Mouse (Mus musculus): Measurements from ENCODE around the gene Tpd52l1.
"Not testable (repeated sequence)": the region's sequence is repeated elsewhere in the genome, so short reads cannot be mapped to it uniquely, and the experiment has no call there.

Tpd52l1 gene

GRCm38 (mm10) chr10:31445291-31446124 lies at the start of gene Tpd52l1:
Gene Tpd52l1 (minus strand): TSS chr10:31445958.
- peak; percentile 97 for DNase-seq (ENCODE audit: low read depth, low spot score)

GRCm38 (mm10) chr10:31494296-31494695 lies 48.5 kb upstream of the Tpd52l1 start:
- no peak for DNase-seq (ENCODE audit: low read depth, low spot score)

DNA sequence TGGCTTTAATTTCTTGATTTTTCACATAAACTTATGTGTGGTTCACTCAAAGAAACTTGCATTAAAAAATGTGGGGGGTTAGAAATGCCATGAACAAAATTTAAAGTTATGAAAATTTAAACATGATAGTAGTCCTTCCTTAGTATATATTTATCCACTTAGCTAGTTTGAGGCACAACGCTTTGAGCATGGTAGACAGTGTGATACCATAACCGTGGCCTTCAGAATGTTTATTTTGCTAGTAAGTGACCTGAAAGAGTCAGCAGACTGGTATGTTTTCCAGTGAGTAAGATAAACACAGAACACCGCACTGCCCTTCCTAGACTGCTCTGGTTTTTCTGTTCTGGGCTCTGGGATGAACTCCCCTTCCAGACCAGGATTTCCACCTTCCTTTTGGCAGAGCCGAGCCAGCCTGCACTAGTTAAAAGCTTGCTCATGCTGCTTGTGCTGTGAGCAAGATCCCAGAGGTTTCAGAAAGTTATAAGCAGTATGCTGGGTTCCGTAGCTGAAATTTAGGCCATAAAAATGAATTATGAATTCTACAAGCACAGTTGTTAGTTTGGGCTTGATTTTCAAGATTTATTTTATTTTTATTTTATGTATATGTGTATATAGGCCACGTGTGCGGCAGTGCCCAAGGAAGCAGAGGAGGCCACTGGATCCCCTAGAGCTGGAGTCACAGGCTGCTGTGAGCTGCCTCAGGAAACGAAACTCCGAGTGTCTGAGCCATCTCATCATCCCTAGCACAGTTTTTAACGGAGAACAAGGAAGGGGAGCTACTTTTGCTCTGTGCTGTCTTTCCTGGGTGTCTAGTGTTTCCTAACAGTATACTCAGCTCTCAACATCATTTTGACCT lies 21.5 kb upstream of the Tpd52l1 start:
- no peak for DNase-seq (ENCODE audit: low read depth, low spot score)

GRCm38 (mm10) chr10:31465840-31466541 lies 20.2 kb upstream of the Tpd52l1 start:
- no peak for DNase-seq (ENCODE audit: low read depth, low spot score)

DNA sequence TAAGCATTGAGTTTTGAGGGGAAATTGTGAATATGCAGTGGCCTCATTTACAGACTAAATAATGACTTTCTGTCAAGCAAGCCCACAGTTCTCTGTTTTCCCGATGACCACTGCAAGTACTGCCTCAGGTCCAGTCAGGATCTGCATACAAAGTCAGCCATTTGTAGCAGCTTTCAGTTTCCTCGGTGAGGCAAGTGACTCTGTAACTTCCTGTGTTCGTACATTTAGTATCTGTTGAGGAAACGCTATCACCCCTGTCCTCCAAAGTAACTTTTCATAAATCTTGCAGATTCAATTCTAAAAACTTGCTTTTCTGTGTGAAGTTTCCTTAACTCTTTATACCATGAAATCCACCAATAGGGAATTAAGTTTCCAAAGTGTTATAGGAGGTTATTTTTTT lies 19.7 kb upstream of the Tpd52l1 start:
- DNase-seq (ENCODE audit: low read depth, low spot score) = no peak

DNA sequence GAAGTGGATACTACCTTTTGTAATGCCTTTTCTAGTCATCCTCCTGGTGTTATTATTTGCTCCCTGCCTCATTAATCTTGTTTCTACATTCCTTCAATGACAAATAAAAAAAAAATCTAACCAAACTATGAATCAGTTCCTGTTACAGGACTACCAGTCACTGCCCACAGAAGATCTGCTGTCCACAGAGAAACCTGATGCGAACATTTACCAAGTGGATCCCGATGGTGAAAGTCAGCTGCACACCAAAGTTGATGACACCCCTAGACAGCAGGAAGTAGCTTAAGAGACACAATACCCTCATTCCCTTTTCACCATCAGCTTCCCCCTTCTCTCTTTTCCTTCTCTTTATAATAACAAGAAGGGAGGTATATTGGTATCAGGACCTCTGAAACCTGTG lies 17.3 kb upstream of the Tpd52l1 start:
- DNase-seq (ENCODE audit: low read depth, low spot score) = no peak

DNA sequence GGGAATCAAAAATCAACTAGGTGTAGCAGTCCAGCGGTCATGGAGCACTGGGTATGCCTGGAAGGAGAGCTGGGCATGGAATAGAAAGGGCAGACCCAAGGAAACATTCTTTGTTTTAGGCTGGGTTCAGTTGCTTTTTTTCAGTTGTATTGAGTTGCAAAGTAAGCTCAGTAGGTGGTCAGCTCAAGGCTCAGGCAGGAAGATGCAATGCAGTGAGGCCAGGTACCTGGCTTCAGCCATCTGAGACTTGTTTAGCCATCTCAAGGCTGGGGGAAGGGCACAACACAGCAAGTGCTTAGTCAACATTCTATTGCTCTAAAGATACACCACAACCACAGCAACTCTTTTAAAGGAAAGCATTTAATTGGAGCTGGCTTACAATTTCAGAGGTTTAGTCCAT lies 11.0 kb upstream of the Tpd52l1 start:
- DNase-seq (ENCODE audit: low read depth, low spot score) = peak; percentile 88

DNA sequence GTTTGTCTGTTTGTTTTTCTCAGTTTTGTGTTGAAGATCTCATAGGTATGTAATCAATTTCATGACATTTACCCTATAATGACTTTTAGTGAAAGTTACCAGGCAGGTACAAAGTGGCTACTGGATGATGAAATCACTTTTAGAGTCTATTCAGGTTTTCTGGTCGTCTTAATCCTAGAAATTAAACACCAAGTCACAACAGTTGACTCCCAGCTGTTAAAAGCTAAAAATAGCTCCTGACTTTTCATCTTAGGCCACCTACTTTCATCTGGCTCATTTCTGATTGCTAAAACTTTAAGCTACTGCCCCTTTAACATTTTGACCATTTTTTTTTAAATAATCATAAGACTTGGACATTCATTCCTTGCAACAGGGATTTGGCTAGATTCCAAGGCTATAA lies 1.3 kb upstream of the Tpd52l1 start:
- no peak for DNase-seq (ENCODE audit: low read depth, low spot score)

DNA sequence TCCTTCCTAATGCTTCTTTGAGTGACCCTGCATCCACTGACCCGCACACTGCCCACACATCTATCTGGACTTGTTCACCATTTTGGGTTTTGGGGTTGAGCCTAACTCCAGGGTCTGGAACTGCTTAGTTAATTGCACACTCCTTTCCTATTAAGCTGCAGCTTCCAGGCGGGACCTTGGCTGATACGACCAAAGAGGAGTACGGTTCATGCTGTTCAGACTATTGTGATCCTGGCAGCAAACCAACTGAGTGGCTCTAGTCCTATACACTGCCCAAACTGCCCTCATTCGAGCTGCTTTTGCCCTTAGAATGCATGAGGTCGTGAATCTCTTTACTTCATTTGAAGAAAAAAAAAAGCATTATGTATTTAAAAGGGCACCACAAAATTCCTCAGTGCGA lies 1.6 kb downstream of the Tpd52l1 start:
- DNase-seq (ENCODE audit: low read depth, low spot score) = no peak

DNA sequence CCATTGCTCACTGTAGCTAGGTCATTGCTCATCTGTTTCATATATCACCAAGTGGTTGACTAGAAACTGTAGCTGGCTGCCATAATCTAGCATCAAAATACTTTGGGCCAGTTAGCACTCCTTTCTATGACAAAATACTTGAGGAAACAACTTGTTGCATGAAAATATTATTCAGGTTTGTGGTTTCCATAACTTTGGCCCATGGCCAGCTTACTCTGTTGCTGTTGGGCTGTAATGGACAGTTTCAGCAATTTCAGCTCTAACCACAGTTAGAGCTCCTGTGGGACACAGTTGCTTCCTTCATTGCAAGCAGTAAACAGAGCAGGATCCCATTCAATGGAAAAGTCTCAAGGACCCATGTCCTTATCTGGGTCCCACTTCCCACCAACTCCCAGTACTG lies 4.3 kb downstream of the Tpd52l1 start:
- no peak for DNase-seq (ENCODE audit: low read depth, low spot score)

DNA sequence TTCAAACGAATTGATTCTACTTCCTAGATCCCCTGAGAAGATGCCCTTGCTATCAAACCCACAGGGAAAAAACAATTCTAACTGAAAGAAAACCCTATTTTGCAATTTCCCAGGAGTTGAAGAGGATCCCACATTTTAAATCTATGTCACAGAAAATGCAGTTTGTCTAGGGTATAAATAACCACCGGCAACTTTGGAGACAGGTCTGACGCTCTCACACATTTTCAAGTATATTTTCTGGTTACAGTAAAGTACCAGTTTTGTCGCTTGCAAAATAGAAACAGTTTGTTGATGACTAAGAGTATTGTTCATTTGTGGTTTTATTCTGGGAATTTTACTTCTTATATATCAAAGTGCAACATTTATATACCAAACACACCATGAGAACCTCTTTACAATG lies 9.7 kb downstream of the Tpd52l1 start:
- no peak for DNase-seq (ENCODE audit: low read depth, low spot score)

- DNase-seq (ENCODE audit: low read depth, low spot score) = no peak
Measured at GRCm38 (mm10) chr10:31417956-31418355, 27.8 kb downstream of the Tpd52l1 start.

DNA sequence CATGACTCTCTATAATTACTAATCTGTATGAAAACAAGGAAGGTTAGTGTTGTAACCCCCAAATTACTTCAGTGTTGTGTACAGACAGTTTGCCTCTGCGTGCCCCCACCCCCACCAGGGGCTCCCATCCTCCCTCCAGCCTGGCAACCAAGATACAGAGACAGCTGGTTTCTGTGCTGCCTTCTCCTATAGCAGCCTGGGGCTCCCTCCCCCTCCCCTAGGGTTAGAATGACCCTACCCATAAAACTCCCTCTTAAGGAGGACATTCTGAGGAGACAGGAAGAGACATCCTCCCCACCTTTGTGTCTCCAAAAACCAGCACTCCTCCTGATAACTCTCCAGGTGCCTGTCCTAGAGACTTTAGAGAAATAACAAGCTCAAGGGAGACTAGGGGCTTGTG lies 52.8 kb downstream of the Tpd52l1 start:
- no peak for DNase-seq (ENCODE audit: low read depth, low spot score)

- DNase-seq (ENCODE audit: low read depth, low spot score) = peak; percentile 2
Measured at GRCm38 (mm10) chr10:31390777-31391395, 54.9 kb downstream of the Tpd52l1 start.

GRCm38 (mm10) chr10:31388566-31388965 lies 57.2 kb downstream of the Tpd52l1 start:
- DNase-seq (ENCODE audit: low read depth, low spot score) = not testable (repeated sequence)

DNA sequence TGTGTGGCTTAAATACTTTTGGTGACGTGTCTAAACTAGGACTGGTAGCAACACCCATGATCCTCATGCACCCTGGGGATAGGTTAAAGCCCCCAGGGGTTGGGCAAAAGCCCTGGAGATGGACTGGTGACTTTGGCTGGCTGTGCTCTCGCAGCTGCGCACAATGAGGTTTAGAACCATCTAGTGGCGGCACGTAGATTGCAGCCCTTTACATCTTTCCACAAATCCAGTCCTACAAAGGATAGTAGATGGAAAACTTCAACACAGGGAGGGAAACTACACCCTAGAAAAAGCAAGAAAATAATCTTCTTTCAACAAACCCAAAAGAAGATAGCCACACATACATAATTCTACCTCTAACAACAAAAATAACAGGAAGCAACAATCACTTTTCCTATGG lies 75.6 kb downstream of the Tpd52l1 start:
- DNase-seq (ENCODE audit: low read depth, low spot score) = peak; percentile 44

DNA sequence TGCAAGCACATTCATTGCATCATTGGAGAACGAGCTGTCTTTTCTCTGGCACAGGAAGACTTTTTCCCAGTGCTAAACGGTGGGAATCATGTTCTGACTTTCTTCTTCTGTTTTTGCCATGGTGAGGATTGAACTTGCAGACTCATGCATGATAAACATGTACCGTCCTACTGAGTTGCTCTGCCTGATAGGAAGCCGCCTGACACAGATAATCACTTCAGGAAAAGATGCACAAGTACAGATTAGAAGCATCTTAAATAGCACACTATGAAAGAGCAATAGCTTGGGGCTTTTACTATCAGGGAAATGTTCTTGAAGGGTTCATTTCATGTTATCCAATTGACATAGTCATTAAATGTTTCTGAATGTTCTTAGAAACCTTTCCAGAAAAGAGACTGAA lies 86.0 kb downstream of the Tpd52l1 start:
- no peak for DNase-seq (ENCODE audit: low read depth, low spot score)

DNA sequence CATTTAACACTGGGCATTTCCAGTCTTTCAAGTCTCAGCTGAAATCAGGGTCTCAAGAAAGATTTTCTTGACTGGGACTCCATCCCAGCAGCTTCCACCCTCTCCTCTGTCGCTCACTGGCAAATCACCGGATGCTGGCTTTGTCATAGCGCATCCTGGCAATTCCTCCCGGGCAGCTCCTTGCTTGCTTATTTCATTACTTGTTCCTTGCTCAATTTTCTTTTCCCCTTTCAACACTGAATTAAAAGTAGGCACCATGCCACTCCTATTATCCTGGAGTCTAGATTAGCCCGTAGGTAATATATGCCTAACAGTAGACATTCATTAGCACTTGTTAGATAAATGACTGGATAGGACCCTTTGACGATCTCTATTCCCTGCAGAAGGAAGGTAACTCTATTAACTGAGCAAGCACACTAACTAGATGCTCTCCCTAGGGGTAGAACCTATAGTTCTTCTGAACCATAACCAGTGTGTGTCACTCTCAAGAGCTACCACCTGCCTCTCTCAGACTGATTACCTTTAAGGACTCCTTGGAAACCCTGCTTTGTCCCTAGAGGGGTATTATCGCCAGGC lies 90.8 kb downstream of the Tpd52l1 start:
- DNase-seq (ENCODE audit: low read depth, low spot score) = no peak

DNA sequence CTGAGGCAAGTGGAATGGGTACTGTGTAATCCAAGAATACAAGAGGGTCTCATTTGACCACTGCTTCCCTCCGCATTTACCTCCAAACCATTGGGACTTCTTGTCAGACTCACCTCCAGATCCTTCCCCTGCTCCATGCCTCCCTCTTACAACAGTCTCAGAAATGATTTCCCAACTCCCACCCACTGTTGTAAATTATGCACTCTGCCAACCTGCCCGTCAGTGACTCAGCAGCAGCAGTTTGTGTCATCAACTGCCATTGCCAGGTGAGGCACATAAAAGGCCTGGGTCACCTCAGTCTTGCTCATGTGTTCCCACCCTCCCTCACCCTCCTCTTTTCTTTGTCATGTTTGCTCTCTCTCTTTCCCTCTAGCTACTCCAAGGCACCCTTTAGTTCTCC lies 91.6 kb downstream of the Tpd52l1 start:
- no peak for DNase-seq (ENCODE audit: low read depth, low spot score)

- DNase-seq (ENCODE audit: low read depth, low spot score) = no peak
Measured at GRCm38 (mm10) chr10:31352845-31353427, 92.8 kb downstream of the Tpd52l1 start.

- no peak for DNase-seq (ENCODE audit: low read depth, low spot score)
Measured at GRCm38 (mm10) chr10:31351056-31351455, 94.7 kb downstream of the Tpd52l1 start.

All from ZHBTc4 (cell line).